Mouse (Mus musculus) gastrocnemius, postnatal 14 days (tissue): Measurements from ENCODE around the gene Zfp385b. TPM values are rescaled to one million over a fixed set of nuclear protein-coding genes. Genes with fewer than 3 reads are reported as not detected.

Experiments
- DNase-seq: peaks from one replicate; pipeline ENCODE4 v3.0.0; 2021; ENCODE audit warnings: mixed read lengths
- intact Hi-C: fragments of 180-260 bp; cut with DNase I; formaldehyde crosslinking; loops from one replicate; pipeline ENCODE4 v1.15.1; 2025; ENCODE audit warnings: low total_unique reads
- total RNA-seq, 2 experiments: library from RNA; stranded (reverse); gene quantifications; 2 replicates each; pipeline ENCODE4 v1.2.3; 2021

The Zfp385b gene
- total RNA-seq, 2 experiments from 2014 or later = 3.7 to 4.4 TPM

DNA sequence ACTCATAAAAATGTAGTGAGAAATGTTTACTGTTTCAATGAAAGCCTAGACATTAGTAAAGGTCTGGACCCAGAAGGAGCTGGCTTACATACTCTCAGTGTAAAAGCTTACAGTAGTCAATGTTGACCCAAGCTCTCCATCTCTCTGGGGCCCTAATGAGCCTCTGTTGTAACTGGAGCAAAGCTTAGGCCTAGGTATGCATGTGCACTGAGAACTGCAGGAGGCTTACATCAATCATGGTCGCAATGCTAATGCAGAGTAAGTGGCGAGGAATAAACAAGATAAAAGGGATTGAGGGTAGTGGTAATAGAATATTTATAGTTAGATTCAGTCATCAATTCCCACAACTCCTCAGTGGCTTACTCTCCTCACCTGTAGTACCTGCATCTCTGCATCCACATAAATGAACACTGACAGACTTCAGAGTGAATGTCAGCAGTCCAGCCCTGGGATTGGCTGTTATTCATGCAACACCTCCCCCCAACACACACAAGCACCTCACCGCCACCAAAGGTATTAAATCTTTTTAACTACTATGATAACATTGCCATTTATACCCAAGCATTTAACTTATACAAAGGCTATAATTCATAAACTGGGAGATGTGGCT, 191.7 kb downstream of the Zfp385b start:
- no peak for DNase-seq
- intact Hi-C loops = no loop called here

DNA sequence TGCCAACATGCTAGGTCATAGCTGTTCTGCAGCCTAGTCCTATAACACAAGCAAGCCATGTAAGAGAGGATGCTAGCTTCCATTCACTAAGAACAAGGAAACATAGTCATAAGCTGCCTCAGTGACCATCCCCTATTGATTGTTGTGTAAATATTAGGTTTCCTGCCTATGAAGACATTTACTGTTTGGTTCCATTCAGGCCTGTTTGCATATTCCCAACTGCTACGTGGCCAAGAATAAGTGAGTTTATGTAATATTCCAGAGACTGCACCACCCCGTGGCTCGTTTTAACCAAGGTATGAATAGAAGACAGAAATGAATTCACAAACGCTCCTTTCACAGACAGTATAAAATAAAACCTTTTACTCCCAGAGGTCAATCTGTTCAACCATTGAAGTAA, 200.8 kb downstream of the Zfp385b start:
- intact Hi-C loops = no loop called here
- DNase-seq = no peak

DNA sequence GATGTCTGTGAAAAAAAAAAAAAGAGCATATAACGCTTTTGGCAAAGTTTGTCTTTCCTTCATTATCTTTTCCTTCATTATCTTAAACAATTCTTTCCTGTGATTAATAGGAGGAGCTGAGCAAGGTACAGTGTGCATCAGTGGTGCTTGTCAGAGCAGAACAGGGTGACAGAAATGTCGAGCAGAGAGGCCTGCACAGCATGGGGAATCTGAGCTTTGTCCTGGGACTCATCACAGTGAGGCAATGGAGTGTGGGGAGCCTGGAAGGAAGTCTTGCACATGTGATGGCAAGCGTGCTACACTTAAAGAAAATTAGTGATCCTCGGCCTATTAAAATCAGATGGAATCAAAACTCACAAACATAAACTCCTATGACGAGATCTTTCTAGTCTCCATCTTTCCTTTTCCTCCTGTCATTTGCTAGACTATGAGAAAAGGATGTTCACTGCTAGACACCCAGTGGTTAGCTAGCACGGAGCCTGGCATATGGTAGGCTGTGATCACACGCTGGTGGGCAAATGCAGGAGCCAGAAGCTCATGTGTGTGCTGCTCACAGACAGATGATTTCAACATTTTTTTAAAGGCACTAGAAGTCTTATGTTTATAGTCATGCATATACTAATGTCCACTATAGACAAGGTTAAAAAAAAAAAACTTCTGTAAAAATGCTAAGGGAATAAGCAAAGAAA, 209.0 kb downstream of the Zfp385b start:
- intact Hi-C loops = no loop called here
- DNase-seq = no peak

DNA sequence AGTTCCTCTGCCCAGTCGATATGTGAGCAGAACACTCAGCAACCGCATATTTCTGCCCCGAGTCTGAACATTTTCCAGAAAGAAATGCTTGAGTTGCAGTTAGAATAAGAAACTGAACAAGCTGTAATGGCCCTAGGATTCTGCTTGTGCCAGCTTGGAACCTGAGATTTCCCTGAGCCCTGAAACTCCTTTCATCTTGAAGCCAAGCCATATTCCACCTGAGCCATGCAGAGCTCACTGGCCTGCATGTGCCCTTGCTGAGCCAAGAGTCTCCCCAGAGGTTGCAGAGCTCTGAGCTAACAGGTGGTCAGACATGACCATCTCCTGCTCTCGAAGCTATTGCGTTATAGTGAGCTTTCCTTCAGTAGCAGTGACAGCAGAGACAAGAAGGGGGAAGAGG, 210.0 kb downstream of the Zfp385b start:
- intact Hi-C loops = no loop called here

DNA sequence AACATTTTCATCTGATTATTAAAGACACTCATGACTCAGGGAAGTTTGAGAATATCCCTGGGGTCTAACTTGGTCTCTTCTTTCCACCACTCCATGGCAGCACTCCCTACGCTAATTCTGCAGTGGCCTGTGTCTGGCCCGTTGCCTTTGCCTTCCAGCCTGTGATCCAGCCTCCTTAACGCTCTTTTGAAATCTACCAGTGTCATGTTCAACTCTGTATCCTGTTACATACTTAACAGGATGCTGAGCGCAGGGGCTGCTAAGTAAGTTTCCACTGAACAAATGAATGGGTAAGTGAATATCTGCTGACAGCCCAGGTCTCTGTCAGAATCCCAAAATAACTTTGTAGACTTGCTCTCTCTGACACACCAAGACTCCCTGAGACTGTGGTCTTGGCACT, 210.8 kb downstream of the Zfp385b start:
- intact Hi-C loops = no loop called here
- peak; percentile 51 for DNase-seq

More for the DNA sequence above, 210.0 kb downstream of the Zfp385b start:
- peak; percentile 28 for DNase-seq

DNA sequence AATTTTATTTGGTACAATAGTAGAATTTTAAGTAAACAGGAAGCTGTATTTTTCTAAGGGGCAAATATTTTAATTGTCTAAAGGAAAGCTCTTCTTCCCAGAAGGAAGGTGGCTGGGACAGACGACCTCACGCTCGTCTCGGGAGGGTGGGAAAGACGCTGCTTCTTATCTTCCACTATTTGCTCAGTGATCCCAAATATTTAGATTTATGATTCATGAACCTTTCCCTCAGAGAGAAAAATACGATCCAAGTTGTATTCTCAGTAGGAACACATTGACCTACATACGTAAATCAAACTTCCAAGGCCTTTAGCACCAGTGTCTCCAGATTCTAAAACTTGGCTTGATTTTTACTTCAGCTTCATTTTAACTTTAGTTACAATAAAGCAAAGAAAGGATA, 226.0 kb downstream of the Zfp385b start:
- DNase-seq = no peak
- intact Hi-C loops = no loop called here

DNA sequence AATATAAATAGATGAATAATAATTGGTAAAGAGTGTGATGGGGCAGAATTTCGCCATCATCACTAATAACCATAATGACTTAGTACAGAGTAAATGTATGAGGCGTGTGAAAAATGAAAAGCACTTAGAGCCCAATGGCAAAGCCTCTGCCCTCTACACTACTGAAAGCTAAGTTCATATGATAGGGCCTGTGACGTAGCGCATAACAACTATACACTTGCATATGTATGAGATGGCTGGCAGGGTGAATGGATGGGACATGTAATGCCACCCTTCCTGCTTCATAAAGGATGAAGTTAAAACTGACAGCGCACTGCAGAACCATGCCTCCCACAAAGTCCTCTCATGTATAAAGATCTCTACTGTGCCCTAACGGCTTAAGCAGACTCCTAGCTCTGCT, 226.9 kb downstream of the Zfp385b start:
- intact Hi-C loops = no loop called here
- DNase-seq = no peak

DNA sequence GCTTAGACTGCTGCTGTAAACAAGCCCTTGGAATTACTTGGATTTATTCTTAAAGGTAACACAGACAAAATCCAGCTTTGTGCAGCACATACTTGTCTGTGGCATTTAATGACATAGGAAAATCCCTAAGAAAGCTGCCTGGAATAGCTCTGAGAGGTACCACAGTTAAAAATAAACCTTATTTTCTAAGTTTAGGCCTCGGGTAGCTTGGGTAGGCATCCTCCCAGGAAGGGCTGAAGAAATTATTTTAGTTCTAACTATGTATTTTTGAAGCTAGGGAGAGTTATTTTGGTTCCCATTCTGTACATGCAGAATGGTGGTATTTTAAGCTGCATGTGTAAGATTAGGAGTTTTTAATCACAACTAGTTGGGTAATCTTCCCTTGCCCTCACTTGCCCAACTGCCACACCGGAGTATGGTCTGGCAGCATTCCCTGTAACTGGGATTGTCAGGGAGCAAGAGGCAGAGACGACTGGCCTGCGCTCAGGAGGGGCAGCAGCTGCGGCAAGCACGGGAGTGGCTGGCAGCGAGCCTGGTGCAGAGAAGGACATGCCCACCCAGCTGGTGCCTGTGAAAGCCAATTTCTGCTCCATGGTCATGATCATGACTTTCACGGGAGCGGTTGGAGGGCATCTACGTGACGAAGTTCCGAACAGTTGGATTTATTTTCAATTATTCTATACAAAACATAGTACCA, 230.1 kb downstream of the Zfp385b start:
- peak; percentile 60 for DNase-seq
- intact Hi-C loops = no loop called here

DNA sequence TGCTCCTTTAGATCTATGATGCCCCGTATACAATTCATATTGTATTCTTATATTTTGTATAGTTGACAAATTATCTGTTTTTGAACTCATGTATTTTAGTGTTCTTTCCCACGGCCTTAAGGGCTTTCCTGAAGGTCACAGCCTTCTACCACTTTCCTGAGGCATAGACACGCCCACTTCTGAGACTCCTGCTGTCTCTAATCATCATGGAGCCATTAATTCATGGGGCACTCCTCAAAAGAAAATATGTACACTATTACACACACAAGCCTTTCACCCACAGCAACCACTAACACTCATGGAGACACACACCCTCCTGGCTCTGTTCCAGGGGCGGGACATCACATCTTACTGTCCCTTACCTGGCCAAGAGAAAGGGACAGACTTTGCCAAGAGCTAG, 232.1 kb downstream of the Zfp385b start:
- no peak for DNase-seq
- intact Hi-C loops = no loop called here

DNA sequence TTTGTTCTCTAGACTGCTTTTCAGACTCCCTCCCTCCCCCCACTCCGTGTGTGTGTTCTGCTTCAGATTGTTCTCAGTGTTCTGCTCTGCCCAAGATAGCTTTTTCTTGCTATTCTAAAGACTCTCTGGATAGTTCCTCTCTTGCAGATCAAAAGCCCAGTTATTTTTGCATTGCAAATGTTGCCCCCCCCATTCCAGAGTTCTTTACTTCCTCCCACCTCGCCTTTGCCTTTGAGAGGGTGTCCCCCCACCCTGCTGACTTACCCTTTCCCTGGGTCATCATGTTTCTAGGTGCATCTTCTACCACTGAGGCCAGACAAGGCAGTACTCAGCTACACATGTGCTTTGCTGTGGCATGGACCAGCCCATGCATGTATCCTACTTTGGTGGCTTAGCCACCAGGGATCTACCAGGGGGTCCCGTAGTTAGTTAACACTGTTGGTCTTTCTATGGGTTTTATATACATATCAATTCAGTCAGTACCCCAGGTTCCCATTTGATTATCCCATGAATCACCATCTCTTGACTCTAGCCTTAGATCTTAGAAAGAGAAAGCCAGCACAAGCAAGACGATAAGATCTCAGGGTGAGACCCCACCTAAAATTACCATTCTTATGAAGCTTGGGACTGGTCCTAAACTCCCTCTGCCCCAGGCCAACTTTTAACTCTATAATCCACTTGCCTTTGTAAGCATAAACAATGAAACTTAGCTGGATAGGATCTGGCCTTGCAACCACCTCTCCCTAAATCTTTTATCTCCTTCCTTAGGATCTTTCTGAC, 232.7 kb downstream of the Zfp385b start:
- intact Hi-C loops = no loop called here
- DNase-seq = no peak

DNA sequence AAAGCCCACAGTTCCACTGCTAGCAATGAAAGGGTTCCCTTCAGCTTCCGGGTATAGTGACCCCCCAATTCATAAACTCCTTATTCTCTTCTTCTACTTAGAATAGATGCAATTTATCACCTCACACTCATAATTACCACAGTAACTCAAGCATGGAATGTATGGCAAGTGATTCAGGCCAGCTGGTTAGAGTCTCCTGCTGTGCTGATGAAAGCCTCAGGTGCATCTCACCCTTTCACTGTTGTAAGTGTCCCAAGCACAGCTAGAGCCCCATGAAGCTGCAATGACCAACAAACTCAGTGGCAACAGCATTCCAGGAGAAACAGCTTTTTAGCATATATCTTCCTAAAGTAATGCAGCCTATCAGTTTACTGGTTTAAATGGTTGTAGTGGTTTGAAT, 235.9 kb downstream of the Zfp385b start:
- DNase-seq = no peak
- intact Hi-C loops = no loop called here

DNA sequence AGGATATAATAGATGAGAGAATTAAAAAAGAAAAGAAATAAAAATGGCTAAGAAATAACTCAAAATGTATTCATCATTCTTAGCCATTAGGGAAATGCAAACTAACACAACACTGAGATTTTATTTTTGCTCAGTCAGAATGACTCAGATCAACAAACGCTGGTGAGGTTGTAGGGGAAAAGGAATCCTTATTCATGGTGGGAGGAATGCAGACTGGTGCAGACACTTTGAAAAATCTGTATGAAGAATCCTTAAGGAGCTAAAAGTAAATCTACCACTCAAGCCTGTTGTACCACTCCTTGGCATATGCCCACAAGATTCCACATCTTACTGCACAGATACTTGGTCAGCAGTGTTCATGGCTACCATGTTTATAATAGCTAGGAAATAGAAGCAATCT, 242.9 kb downstream of the Zfp385b start:
- intact Hi-C loops = no loop called here
- DNase-seq = no peak

DNA sequence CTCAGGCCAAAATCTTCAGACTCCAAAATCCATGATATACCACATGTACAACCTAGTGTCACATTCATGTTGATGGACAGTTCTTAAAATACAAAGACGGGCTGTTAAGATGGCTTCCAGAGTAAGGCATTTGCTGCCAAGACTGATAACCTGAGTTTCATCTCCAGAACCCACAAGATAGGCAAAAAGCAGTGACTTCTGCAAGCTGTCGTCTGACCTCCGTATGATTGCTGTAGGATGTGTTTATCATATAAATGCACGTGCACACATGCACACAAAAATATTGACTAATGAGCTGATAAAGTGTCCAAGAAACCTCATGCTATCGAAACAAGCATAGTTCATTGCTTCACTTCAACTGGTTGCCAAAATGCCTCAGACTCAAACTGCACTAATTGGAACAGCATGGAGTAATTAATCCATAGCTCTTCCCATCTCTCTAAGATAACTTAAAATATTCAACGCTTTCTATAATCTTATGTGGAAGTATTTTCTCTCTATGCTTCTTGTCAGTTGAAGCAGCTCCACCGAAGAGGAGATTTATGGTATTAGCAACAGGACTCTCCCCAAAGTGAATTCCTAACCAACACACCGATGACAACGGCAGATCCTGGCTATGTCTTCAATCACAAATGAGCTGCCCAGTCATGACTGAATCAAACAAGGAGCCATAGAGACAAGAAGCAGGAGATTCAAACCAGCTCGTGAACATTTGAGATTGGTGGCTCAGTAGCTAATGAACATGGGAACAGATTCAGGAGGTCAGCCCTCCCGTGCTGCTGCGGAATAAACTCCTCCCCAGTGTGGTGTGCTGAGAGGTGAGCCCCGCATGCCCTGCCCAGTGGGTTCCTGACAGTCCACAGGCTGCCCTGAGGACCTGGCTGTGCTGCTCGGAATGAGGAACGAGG, 251.7 kb downstream of the Zfp385b start:
- intact Hi-C loops = no loop called here
- no peak for DNase-seq

DNA sequence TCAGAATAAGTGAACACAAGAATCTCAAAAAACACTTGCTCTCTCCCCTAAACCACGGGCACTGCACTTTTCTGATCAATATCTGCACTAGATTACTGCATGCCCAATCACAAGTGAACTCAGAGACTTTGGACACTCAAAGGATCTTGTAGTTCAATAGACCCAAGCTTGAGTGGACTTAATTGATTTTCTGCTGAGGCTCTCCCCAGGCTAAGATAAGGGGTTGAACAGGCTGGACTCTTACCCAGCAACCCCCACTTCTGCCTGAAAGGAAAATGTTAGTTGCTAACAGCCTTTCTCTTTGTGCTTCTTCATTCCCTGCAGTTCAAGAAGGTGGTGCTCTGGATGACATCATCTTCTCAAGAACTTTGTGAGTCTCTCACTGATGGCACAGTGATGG, 255.7 kb downstream of the Zfp385b start:
- DNase-seq = no peak
- intact Hi-C loops = no loop called here

DNA sequence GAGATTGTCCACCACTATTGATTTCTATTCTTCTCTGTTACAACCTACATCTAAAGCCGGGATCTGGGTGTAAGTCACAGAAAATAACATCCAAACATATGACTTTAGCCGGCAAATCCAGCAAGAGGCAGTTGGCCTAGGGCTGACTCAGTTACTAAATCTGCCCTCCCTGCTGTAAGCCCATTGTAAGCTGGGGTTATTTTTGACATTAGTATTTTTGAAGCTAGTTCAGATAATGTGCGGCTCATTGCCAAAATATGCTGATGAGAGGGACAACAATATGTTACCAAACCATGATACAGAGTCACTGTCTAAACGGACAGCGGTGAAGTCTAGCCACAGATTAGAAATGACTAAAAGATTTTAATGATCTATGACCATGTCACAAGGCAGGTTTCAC, 257.5 kb downstream of the Zfp385b start:
- DNase-seq = no peak
- intact Hi-C loops = no loop called here

DNA sequence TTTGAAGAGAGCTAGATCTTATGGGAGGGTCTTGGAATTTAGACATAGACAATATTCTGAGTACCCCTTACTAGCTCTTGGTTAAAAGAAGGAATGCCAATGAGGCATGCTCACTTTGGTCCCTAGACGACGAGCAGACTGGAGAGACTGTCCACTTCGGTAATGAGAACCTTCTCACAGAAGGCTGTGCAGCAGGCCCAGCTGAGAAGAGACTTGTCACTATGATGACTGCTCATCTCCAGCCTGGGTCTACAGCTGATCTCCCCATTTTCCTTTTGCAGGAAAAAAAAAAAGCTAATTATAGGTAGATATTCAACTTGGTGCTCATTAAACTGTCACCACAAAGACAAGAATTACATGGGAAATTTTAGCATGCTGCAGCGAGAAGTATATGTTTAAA, 262.5 kb downstream of the Zfp385b start:
- intact Hi-C loops = no loop called here

DNA sequence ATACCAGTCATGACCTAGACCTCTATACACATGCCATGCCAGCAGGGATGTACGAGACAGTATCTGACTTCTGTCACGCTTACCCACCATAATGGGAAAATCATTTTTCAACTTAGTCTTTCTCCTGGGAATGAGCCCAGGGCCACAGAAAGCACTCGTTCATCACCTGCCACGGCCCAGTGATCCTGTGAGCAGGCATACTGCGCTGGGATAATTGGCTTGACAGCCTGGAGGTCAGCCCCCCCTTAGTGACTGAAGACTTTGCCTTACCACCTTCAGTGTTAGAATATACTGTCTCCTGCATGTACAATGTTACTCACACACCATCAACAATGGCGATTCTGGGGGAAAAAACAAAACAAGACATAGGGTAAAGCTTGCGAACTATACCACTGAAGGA, 263.5 kb downstream of the Zfp385b start:
- DNase-seq = no peak
- intact Hi-C loops = no loop called here

More for the DNA sequence above, 262.5 kb downstream of the Zfp385b start:
- no peak for DNase-seq

DNA sequence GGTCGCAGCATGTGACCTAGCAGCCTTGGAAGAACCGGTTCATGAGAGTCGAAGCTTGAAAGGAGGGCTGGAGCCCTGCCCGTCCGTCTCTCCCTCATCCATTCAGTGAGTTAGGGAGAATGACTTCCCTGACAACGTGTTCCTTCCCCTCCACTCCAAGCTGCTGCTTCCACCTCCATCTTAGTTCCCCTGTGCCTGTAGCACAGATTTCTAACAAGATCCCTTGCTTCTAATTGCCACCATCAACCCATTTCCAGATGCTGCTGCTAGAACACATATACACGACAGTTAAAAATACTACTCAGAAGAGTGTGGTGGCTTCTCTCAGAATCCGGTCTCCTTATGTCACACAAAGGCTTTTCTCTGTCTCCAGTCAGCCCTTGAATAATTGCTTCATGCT, 266.8 kb downstream of the Zfp385b start:
- no peak for DNase-seq

DNA sequence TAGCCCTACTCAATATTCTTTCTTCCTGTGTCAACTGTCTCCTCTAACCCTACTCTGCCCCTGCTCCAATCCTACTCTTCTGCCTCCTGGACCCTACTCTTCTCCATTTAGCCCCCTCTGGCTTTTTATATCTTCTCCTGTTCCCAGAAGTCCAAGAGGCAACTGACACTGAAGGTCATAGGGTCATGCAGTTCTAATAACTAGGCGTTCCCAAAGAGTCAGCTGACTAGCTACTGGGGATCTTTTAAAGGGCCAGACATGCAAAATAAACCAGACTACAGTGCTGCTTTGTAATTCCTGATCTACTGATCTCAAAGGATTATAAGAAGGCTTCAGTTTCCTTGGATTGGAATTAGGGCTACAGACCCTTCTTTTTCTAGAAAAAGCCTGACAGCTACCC, 276.1 kb downstream of the Zfp385b start:
- intact Hi-C loops = no loop called here
- no peak for DNase-seq

More for the DNA sequence above, 266.8 kb downstream of the Zfp385b start:
- intact Hi-C loops = no loop called here
